Mouse (Mus musculus) spleen, adult 2 months (tissue): ENCODE data around the gene Gm27021. TPM values are rescaled to one million over a fixed set of nuclear protein-coding genes. Genes with fewer than 3 reads are reported as not detected.

Source experiments
- DNase-seq, 2 experiments: peaks; one replicate each; pipeline versions ENCODE4 v3.0.0 to v3.0.0-alpha.2; 2012 to 2021; ENCODE audit warnings: low spot score in 2 of 2, low read depth in 1 of 2
- H3K27ac ChIP-seq: fragments of 200-500 bp; 2 replicates; pipeline ENCODE4 v1.5.1; 2012; ENCODE audit warnings: low read length, inconsistent platforms; ENCODE audit not compliant: insufficient read depth
- H3K27me3 ChIP-seq: fragments of 200-500 bp; 2 replicates; pipeline ENCODE4 v1.6.1; 2012; ENCODE audit warnings: mild to moderate bottlenecking, moderate library complexity, low read length, inconsistent platforms; ENCODE audit not compliant: control insufficient read depth, insufficient read depth
- H3K36me3 ChIP-seq: fragments of 200-500 bp; 2 replicates; pipeline ENCODE4 v1.6.1; 2012; ENCODE audit warnings: mild to moderate bottlenecking, low read length, inconsistent platforms; ENCODE audit not compliant: control insufficient read depth, insufficient read depth
- H3K4me1 ChIP-seq: fragments of 200-500 bp; 2 replicates; pipeline ENCODE4 v1.6.1; 2011; ENCODE audit warnings: inconsistent platforms; ENCODE audit not compliant: control insufficient read depth, insufficient read depth, insufficient read length
- H3K4me3 ChIP-seq: fragments of 200-500 bp; 2 replicates; pipeline ENCODE4 v1.5.1; 2011; ENCODE audit warnings: mild to moderate bottlenecking, inconsistent platforms; ENCODE audit not compliant: insufficient read depth, insufficient read length; ENCODE audit errors: extremely low read depth
- CTCF ChIP-seq: fragments of 200-500 bp; IDR thresholded peaks from 2 replicates; pipeline ENCODE4 v1.5.1; 2011; ENCODE audit warnings: mild to moderate bottlenecking, inconsistent platforms; ENCODE audit not compliant: insufficient read depth, insufficient read length, insufficient replicate concordance; ENCODE audit errors: extremely low read depth
- POLR2A ChIP-seq: fragments of 200-500 bp; IDR thresholded peaks from 2 replicates; pipeline ENCODE4 v1.6.1; 2011; ENCODE audit warnings: low read depth, low read length, inconsistent platforms
- WGBS: fragments of 180-500 bp; shearing (Covaris S2); methylation state at CpG from one replicate; pipeline ENCODE4 v1.1.7; 2018; 5-methylcytosine and 5-hydroxymethylcytosine counted together
- polyA plus RNA-seq: library from polyadenylated mRNA; depleted of rRNA; stranded (reverse); fragments of >200 nt; gene quantifications from 2 replicates; pipeline ENCODE4 v1.2.3, GENCODE M21; 2012

The Gm27021 gene
- polyA plus RNA-seq, 1 experiment, result 0.18 TPM

GRCm38 (mm10) chr8:120701758-120702465, 34.0 kb upstream of the Gm27021 start:
- peak; percentile 84 to 86 for DNase-seq
- 9% methylated on average over 19 of the region's 19 CpGs for WGBS
- peak overlapping the region; percentile 77 for H3K27ac ChIP-seq
- no peaks in the 10 kb centered on the region for H3K27me3 ChIP-seq
- H3K36me3 ChIP-seq, result no peaks in the 10 kb centered on the region
- H3K4me3 ChIP-seq, result no peak overlapping the region
- peaks cover 37% of the 10 kb centered on the region; the same call in 1 of the 2 replicates for H3K4me1 ChIP-seq
- TF ChIP-seq CTCF, result no peak
- TF ChIP-seq POLR2A, result no peak

- no peak for DNase-seq
- TF ChIP-seq POLR2A (no peak), CTCF (no peak)
- H3K4me1 ChIP-seq, result peaks cover 45% of the 10 kb centered on the region; the same call in 1 of the 2 replicates
- no peak overlapping the region for H3K4me3 ChIP-seq
- no peaks in the 10 kb centered on the region for H3K36me3 ChIP-seq
- no peaks in the 10 kb centered on the region for H3K27me3 ChIP-seq
- 39% methylated on average over 4 of the region's 4 CpGs for WGBS
- H3K27ac ChIP-seq, result no peak overlapping the region
These were observed 32.2 kb upstream of the Gm27021 start for GRCm38 (mm10) chr8:120700053-120700452.

GRCm38 (mm10) chr8:120699565-120699964, 31.7 kb upstream of the Gm27021 start:
- no peaks in the 10 kb centered on the region for H3K27me3 ChIP-seq
- 34% methylated on average over 2 of the region's 2 CpGs for WGBS
- peaks cover 45% of the 10 kb centered on the region; the same call in 1 of the 2 replicates for H3K4me1 ChIP-seq
- TF ChIP-seq CTCF (no peak), POLR2A (no peak)
- no peak overlapping the region for H3K4me3 ChIP-seq
- H3K27ac ChIP-seq, result no peak overlapping the region
- no peaks in the 10 kb centered on the region for H3K36me3 ChIP-seq
- no peak for DNase-seq

- TF ChIP-seq POLR2A (no peak), CTCF (no peak)
- 44% methylated on average over 6 of the region's 6 CpGs for WGBS
- H3K4me1 ChIP-seq, result peaks cover 45% of the 10 kb centered on the region; the same call in 1 of the 2 replicates
- H3K36me3 ChIP-seq, result no peaks in the 10 kb centered on the region
- no peaks in the 10 kb centered on the region for H3K27me3 ChIP-seq
- no peak for DNase-seq
- no peak overlapping the region for H3K4me3 ChIP-seq
- no peak overlapping the region for H3K27ac ChIP-seq
These were observed 31.2 kb upstream of the Gm27021 start for GRCm38 (mm10) chr8:120699079-120699478.

- Histone ChIP-seq H3K27ac (no peak overlapping the region), H3K4me3 (no peak overlapping the region), H3K36me3 (no peaks in the 10 kb centered on the region), H3K27me3 (no peaks in the 10 kb centered on the region), H3K4me1 (peaks cover 45% of the 10 kb centered on the region; the same call in 1 of the 2 replicates)
- no peak for DNase-seq
- 89% methylated on average over 7 of the region's 7 CpGs for WGBS
- TF ChIP-seq CTCF (no peak), POLR2A (no peak)
These were observed 30.5 kb upstream of the Gm27021 start for GRCm38 (mm10) chr8:120698426-120698825.

GRCm38 (mm10) chr8:120697979-120698272, 30.0 kb upstream of the Gm27021 start:
- Histone ChIP-seq H3K36me3 (no peaks in the 10 kb centered on the region), H3K27me3 (no peaks in the 10 kb centered on the region), H3K4me1 (peaks cover 44% of the 10 kb centered on the region; the same call in 1 of the 2 replicates), H3K4me3 (no peak overlapping the region), H3K27ac (no peak overlapping the region)
- peak in 1 of 2 experiments; percentile 34 for DNase-seq
- TF ChIP-seq POLR2A (no peak), CTCF (peak; percentile 20; the same call in 1 of the 2 replicates)
